14 mouse cellular contexts compared by ENCODE assay signal in genomic region chr19:26863662-26864061, GRCm38 (mm10). TPM values are rescaled to one million over a fixed set of nuclear protein-coding genes. Genes with fewer than 3 reads are reported as not detected.
DNase-seq lines count a peak whose midpoint lies in the region; ATAC-seq and TF ChIP-seq lines count a peak whose summit lies in the region.
"Had no signal": no experiment of that assay in that cellular context is flagged by ENCODE, and none has a peak within 500 bp of the region (broad histone marks: within the 10 kb centered on the region; RNA-seq: fewer than 3 reads in every experiment).

No protein-coding gene starts in this region.

- no peaks in the 10 kb centered on the region for H3K36me3 ChIP-seq in kidney, postnatal 0 days (ENCODE audit: insufficient read depth, low read length)
- H3K36me3 ChIP-seq in forebrain, embryonic 16.5 days (ENCODE audit: control insufficient read depth, insufficient read depth): no peaks in the 10 kb centered on the region
- H3K36me3 ChIP-seq: heart, embryonic 15.5 days; liver, embryonic 15.5 days had no signal

- H3K4me2 ChIP-seq in kidney, postnatal 0 days (ENCODE audit: low read length): no peak overlapping the region
- H3K4me2 ChIP-seq in forebrain, embryonic 16.5 days (ENCODE audit: low read length): no peak overlapping the region
- H3K4me2 ChIP-seq: heart, embryonic 15.5 days; liver, embryonic 15.5 days had no signal

- no peak for ATAC-seq in kidney, postnatal 0 days (replicated peaks; ENCODE audit: low FRiP score, low read depth)
- ATAC-seq in forebrain, embryonic 16.5 days: peak; percentile 32; the same call in 1 of the 2 replicates

- peaks cover 9% of the 10 kb centered on the region for H3K4me1 ChIP-seq in kidney, postnatal 0 days (replicated peaks; ENCODE audit: insufficient read depth, low read length)
- H3K4me1 ChIP-seq in forebrain, embryonic 16.5 days (replicated peaks; ENCODE audit: control insufficient read depth, insufficient read depth, low read length): peaks cover 8% of the 10 kb centered on the region
- H3K4me1 ChIP-seq: liver, embryonic 15.5 days had no signal

- H3K4me3 ChIP-seq in kidney, postnatal 0 days (replicated peaks; ENCODE audit: low read depth, low read length): no peak overlapping the region
- no peak overlapping the region for H3K4me3 ChIP-seq in forebrain, embryonic 16.5 days (replicated peaks; ENCODE audit: low read length)
- H3K4me3 ChIP-seq: heart, embryonic 15.5 days; liver, embryonic 15.5 days had no signal

- 41% methylated on average over 5 of the region's 5 CpGs for WGBS in kidney, postnatal 0 days
- 62% methylated on average over 5 of the region's 5 CpGs for WGBS in forebrain, embryonic 16.5 days

- no peak overlapping the region for H3K27ac ChIP-seq in kidney, postnatal 0 days
- H3K27ac ChIP-seq in forebrain, embryonic 16.5 days (ENCODE audit: low read length): no peak overlapping the region
- H3K27ac ChIP-seq: heart, embryonic 15.5 days; liver, embryonic 15.5 days had no signal

- no peaks in the 10 kb centered on the region for H3K9me3 ChIP-seq in kidney, postnatal 0 days (replicated peaks; ENCODE audit: low read length)
- H3K9me3 ChIP-seq in forebrain, embryonic 16.5 days (ENCODE audit: control insufficient read depth, low read length): no peaks in the 10 kb centered on the region
- H3K9me3 ChIP-seq: heart, embryonic 15.5 days; liver, embryonic 15.5 days had no signal

- H3K9ac ChIP-seq in kidney, postnatal 0 days (ENCODE audit: low read depth, low read length): no peak overlapping the region
- no peak overlapping the region for H3K9ac ChIP-seq in forebrain, embryonic 16.5 days (replicated peaks; ENCODE audit: low read depth, low read length)
- H3K9ac ChIP-seq: heart, embryonic 15.5 days; liver, embryonic 15.5 days had no signal

- no peak for TF ChIP-seq CTCF in kidney, postnatal 0 days (IDR thresholded peaks at IDR 0.05; ENCODE audit: low read depth)

- H3K27me3 ChIP-seq in kidney, postnatal 0 days (ENCODE audit: insufficient read depth, low read length): no peaks in the 10 kb centered on the region
- H3K27me3 ChIP-seq in forebrain, embryonic 16.5 days (replicated peaks; ENCODE audit: control insufficient read depth, insufficient read depth, low read length): no peaks in the 10 kb centered on the region
- H3K27me3 ChIP-seq: heart, embryonic 15.5 days; liver, embryonic 15.5 days had no signal

- peak; percentile 31 for DNase-seq in kidney, postnatal 0 days (ENCODE audit: low spot score)
- no peak for DNase-seq in kidney, postnatal 14 days
- DNase-seq in right cerebral cortex, postnatal 10 days (ENCODE audit: low spot score in 2 of 2): peak; percentile 51 to 58
- DNase-seq in right cerebral cortex, postnatal 14 days: no peak
- peak; percentile 30 for DNase-seq in testis, postnatal 14 days (ENCODE audit: low spot score)
- DNase-seq in layer of hippocampus, adult 8-10 months (ENCODE audit: low spot score in 2 of 2): no peak
- no peak for DNase-seq in heart, adult 11 months
- DNase-seq: layer of hippocampus, postnatal 36 days; thymus, postnatal 25 days had no signal

RNA-seq across cellular contexts. Expression of gene Gm815, which starts 22.0 kb away (rescaled TPM):
- 0.18 and 0.29 TPM in 2 replicates for polyA plus RNA-seq in kidney, postnatal 0 days (2015; fragmentation: Nextera tagmentation; extraction: Ambion mirVana)
- not detected in 2 replicates for polyA plus RNA-seq in forebrain, embryonic 16.5 days (2015; fragmentation: Nextera tagmentation; extraction: Ambion mirVana)
- total RNA-seq in layer of hippocampus, adult 8-10 months (2022): not detected
- total RNA-seq: adrenal gland, postnatal 4 days; common myeloid progenitor, adult 5-6 weeks; layer of hippocampus, postnatal 36 days had no signal
- polyA plus RNA-seq: heart, embryonic 15.5 days; liver, embryonic 15.5 days had no signal

Comparison
In these comparisons a context has a peak if more than half of its experiments do, and no peak if none do; other contexts are left out.
1. DNase-seq: peak in kidney, postnatal 0 days (single experiment), right cerebral cortex, postnatal 10 days (2 of 2) and testis, postnatal 14 days (single experiment); none in kidney, postnatal 14 days (single experiment), right cerebral cortex, postnatal 14 days (single experiment), layer of hippocampus, adult 8-10 months (0 of 2) and heart, adult 11 months (single experiment).